Mouse (Mus musculus) MEL (cell line): ENCODE measurements around the gene Trim66.

Source experiments
- CHD1 ChIP-seq: IDR thresholded peaks from 2 replicates; pipeline ENCODE4 v1.6.1; 2012; ENCODE audit warnings: low read depth, mild to moderate bottlenecking, inconsistent platforms, low read length, improper control_type of control experiment
- CTCF ChIP-seq, 3 experiments: IDR thresholded peaks in 2 of 3; conservative IDR thresholded peaks in 1 of 3; 2 replicates each; pipeline ENCODE4 v1.5.1; 2011 to 2012; ENCODE audit warnings: low read length in 3 of 3, low read depth in 2 of 3, mild to moderate bottlenecking in 2 of 3, improper control_type of control experiment in 1 of 3, inconsistent platforms in 1 of 3, mixed read lengths in 1 of 3, moderate library complexity in 1 of 3; ENCODE audit not compliant: control insufficient read depth in 1 of 3, insufficient read depth in 1 of 3, poor library complexity in 1 of 3, severe bottlenecking in 1 of 3
- E2F4 ChIP-seq: IDR thresholded peaks from 2 replicates; pipeline ENCODE4 v1.6.1; 2011; ENCODE audit warnings: low read depth, low read length, improper control_type of control experiment, borderline replicate concordance
- EP300 ChIP-seq, 2 experiments: IDR thresholded peaks; 2 replicates each; pipeline ENCODE4 v1.6.1; 2011; ENCODE audit warnings: improper control_type of control experiment in 2 of 2, low read length in 2 of 2, low read depth in 1 of 2, mild to moderate bottlenecking in 1 of 2
- MEF2A ChIP-seq: IDR thresholded peaks from 2 replicates; pipeline ENCODE4 v1.6.1; 2014; ENCODE audit warnings: low read depth, mild to moderate bottlenecking, inconsistent platforms, low read length, improper control_type of control experiment; ENCODE audit not compliant: poor library complexity, insufficient replicate concordance, severe bottlenecking; ENCODE audit errors: extremely low read depth
- MYC ChIP-seq: IDR thresholded peaks from 2 replicates; pipeline ENCODE4 v1.6.1; 2011; ENCODE audit warnings: low read depth, mild to moderate bottlenecking, low read length, improper control_type of control experiment, moderate library complexity
- POLR2A ChIP-seq, 2 experiments: IDR thresholded peaks; 2 replicates each; pipeline ENCODE4 v1.6.1; 2011 to 2012; ENCODE audit warnings: low read length in 2 of 2, mild to moderate bottlenecking in 2 of 2, control low read depth in 1 of 2, improper control_type of control experiment in 1 of 2, low read depth in 1 of 2, moderate library complexity in 1 of 2; ENCODE audit not compliant: control insufficient read depth in 1 of 2, insufficient read depth in 1 of 2, poor library complexity in 1 of 2
- TBP ChIP-seq: IDR thresholded peaks from 2 replicates; pipeline ENCODE4 v1.8.0; 2011; ENCODE audit warnings: low read depth, low read length, improper control_type of control experiment
- USF2 ChIP-seq, 2 experiments: IDR thresholded peaks; 2 replicates each; pipeline ENCODE4 v1.6.1; 2011 to 2012; ENCODE audit warnings: improper control_type of control experiment in 2 of 2, low read length in 2 of 2, borderline replicate concordance in 1 of 2, inconsistent platforms in 1 of 2, low read depth in 1 of 2, mild to moderate bottlenecking in 1 of 2; ENCODE audit not compliant: insufficient read depth in 1 of 2
- ZKSCAN1 ChIP-seq: IDR thresholded peaks from 2 replicates; pipeline ENCODE4 v1.6.1; 2012; ENCODE audit warnings: low read depth, mild to moderate bottlenecking, inconsistent platforms, low read length, improper control_type of control experiment, moderate library complexity

- TF ChIP-seq MYC (no peak), POLR2A (IDR thresholded peaks at IDR 0.05; ENCODE audit: control insufficient read depth in 1 of 2, insufficient read depth in 1 of 2, low read depth in 1 of 2, low read length in 2 of 2, poor library complexity in 1 of 2) (no peak), CTCF (IDR thresholded peaks at IDR 0.05 in 2 of 3, conservative IDR thresholded peaks at IDR 0.05 in 1 of 3; ENCODE audit: control insufficient read depth in 1 of 3, insufficient read depth in 1 of 3, low read depth in 2 of 3, low read length in 3 of 3, poor library complexity in 1 of 3, severe bottlenecking in 1 of 3) (no peak), USF2 (IDR thresholded peaks at IDR 0.05; ENCODE audit: borderline replicate concordance in 1 of 2, insufficient read depth in 1 of 2, low read depth in 1 of 2, low read length in 2 of 2) (no peak), EP300 (IDR thresholded peaks at IDR 0.05; ENCODE audit: low read depth in 1 of 2, low read length in 2 of 2) (no peak), TBP (no peak), MEF2A (no peak), ZKSCAN1 (no peak), CHD1 (no peak), E2F4 (no peak)
Measured at GRCm38 (mm10) chr7:109507119-109507518, 815 bp downstream of the Trim66 start.
